Mouse (Mus musculus): Measurements from ENCODE around the gene Znrd1.

Gene Znrd1

DNA sequence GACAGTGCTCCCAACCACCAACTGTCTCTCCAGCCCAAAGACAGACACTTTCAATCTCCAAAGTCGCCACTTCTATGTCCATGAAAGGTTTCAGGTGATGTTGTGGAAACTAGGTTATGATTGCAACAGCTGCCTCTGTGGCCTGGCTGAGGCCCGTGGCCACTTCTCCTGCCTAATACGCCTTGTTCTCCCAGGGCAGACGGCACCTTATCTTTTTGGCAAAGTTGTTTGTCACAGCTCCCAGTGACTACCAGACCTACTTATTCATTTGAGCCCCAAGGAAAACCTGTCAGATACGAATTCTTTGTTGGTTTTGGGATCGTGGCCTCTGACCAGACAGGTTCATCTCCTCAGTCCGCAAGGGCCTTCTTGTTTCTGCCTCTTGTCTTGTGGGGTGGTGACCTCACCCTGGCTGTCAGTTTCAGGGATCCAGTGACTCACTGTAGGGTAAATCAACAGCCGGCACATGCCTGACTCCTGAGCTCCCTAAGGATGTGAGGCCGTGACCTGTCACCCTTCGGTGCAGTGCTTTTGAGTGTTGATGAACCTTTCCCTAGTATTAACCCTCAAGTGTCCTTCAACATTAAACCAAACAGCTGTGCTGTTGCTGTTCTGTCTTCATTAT, 30.8 kb downstream of the Znrd1 start:
- DNase-seq (ENCODE audit: low spot score in 2 of 2) = no peak

DNA sequence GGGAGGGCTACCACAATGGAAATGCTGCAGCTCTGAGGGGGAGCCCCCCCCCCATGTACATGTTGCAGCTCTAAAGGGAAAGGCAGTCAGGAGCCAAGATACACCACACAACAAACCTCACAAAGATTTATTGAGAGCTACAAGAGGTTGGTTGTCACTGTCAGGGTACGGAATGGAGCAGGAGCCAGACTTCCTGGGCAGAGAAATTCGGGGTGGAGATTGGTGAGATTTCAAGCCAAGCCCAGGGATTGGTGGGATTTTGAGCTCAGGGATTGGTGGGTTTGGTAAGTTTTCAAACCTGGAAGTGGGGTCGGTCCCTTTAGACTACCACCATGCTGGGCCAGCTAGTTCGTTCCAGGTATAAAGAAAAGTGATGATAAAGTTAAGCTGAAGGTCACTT, 34.9 kb downstream of the Znrd1 start:
- DNase-seq (ENCODE audit: low spot score in 2 of 2) = no peak

DNA sequence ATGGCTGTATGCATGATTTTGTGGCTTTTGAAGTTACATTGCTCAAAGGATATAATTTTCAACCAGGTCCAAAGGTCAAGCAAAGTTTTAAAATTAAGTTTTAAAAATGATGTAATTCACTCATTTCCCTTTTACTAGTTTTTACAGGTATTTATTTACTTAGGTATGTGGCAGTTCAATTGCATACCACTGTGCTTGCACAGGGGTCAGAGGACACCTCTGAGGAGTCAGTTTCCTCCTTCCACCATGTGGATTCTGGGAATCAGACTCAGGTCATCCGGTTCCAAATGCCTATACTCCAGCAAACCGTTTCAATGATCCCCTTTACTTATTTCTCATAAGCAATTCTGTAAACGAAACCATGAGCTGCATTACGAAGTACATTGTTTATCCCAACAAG, 35.6 kb downstream of the Znrd1 start:
- no peak for DNase-seq (ENCODE audit: low spot score in 2 of 2)

DNA sequence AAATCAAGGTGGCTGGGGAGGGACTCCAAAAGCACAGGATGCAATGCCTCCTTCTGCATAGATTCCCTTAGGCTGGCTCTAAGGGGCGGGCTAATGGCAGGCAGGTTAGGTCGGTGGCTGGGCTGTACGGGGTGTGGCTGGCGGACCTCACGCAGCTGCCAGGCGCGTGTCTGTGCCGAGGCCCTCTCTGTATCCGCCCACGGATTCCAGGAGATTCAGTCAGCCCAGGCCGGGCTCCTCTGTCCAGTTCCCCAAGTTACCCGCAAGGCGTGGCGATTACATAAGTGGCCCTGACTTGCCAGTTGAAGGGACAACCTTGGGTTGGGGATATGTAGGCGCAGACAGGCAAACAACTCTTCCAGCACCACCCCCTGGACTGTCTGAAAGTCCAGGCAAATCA, 38.1 kb downstream of the Znrd1 start:
- no peak for DNase-seq (ENCODE audit: low spot score in 2 of 2)

DNA sequence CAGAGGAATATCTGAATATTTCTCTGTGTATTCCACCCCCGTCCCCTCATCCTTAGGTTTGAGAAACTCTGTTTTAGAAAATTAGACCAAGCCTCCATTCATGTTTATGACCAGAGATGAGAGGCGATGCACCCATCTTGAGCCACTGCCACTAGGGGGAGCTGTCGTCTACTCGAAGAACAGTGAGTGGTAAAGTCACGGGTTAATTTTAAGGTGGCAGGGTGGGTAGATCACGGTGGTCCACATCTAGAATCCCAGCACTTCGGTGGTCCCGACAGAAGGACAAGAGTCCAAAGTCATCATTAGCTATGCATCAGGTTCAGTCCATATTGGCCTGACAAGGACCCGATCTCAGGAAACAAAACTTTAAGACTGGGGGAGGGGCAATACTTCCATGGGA, 43.3 kb downstream of the Znrd1 start:
- peak; percentile 25 to 50 for DNase-seq (ENCODE audit: low spot score in 2 of 2)

DNA sequence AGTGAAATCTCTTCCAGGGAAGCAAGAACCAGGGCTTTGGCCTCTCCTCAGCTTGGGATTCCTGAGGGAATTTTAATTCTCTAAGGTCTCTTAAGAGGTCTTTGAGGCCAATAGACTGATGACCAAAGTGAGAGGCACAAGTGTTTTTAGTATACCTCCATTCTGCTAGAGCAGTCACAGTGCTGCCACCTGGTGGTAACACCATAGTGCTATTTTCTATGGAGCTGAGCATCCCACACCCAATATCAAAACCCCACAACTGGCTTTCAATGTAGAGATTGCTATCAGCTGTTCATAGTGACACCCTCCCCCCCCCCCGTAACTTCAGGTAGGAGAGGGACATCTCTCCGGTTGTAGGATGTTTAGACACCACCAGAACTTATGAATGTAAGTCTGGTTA, 44.3 kb downstream of the Znrd1 start:
- DNase-seq (ENCODE audit: low spot score in 2 of 2) = peak; percentile 19 to 52

DNA sequence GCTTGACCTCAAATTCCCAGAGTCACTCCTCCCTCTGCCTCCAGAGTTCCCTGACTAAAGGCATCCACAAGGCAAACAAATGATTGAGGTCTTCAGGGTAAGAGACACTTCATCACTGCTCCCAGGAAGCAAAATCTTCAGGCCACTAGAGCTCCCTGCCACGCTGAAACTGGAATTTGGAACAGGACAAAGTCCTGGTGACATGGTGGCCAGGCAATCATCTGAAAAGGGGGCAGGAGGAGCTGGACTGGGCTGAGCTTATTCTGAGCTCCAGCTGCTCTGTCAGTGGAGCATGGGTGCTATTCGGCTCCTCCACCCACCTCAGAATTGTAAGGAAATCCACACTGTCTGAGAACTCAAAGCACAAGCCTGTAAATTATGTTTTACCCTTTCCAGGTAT, 46.3 kb downstream of the Znrd1 start:
- DNase-seq (ENCODE audit: low spot score in 2 of 2) = no peak

DNA sequence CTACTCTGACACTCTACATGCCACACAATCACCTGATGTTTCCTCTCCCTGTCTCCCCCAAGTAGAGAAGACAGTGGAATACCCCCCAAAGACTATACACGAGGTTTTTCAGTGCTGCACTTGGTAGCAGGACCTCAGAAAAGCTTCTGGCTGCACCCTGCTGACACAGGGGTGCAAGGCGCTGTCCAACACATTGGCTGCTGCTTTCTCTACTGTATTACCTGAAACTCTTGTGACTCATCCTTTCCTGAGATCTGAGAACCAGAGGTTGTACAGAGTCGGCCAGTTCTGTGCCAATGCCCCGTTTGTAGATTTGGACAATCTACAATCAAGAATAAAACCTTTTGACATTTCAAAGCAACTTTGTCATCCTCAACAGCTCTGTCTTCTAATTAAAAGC, 48.6 kb downstream of the Znrd1 start:
- DNase-seq (ENCODE audit: low spot score in 2 of 2) = no peak

DNA sequence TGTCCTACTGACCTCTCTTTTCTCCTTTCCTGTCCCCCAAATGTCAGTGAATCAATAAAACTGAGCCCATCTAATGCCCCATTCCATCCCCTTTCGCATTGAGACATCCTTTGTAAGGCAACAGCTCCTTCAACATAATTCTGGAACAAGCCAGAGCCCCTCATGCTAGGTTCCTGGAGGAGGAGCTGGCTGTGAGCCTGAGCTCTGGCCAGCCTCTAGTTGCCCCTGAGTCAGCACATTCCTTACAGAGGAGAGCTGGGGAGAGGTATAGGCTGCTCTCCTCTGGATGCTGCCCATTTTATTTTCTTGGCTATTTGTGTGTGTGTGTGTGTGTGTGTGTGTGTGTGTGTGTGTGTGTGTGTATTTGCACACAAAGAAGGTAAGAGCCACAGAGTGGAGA, 50.1 kb downstream of the Znrd1 start:
- DNase-seq (ENCODE audit: low spot score in 2 of 2) = no peak
